Mouse (Mus musculus) megakaryocyte-erythroid progenitor cell, adult 5 weeks (primary cell): ENCODE data around the gene Slc41a2. TPM values are rescaled to one million over a fixed set of nuclear protein-coding genes. Genes with fewer than 3 reads are reported as not detected.

Source experiments
- polyA plus RNA-seq: library from polyadenylated mRNA; stranded (reverse); fragments of >175 nt; gene quantifications from 2 replicates; pipeline ENCODE4 v1.2.3, GENCODE M21; 2012

Slc41a2 gene
- polyA plus RNA-seq, result 0.02 TPM in 1 of 2 replicates, not detected in the other

DNA sequence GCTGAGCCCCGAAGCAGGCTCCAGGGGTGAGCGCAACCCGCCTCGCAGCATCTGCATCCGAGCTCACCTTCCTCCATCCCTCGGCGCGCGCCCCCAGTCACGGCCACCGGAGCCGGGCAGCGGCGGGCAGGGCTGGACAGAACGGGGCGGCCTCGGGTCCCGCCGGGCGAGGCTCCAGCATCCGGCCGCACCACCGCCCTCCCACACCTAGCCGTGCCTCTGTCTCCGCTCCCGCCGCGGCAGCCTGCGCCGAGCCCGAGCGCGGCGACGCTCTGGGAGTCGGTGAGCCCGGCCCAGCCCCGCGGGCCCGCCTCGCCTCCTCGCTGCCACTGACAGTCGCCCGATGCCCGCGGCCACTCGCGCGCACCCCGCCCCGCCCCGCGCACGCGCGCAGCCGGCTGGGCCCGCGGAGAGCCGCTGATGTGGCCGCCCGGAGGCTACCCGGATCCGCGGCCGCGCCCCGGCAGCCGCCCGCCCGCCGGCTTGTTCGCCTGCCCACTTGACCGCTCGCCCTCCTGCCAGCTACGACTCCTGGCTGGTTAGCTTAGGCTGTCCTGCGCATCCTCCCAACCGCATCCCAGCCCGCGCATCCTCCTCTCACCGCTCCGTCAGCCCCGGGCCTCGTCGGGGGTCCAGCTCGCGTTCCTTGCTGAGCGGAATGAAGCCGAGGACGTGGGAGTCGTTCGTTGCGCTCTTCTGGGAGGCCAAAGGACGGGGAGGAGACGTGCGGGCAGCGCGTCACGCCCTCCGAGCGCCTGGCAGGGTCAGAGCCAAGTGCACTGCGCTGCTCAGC is at the start of gene Slc41a2:
TSS of gene Slc41a2 (minus strand) at position 724 of the 793 bp plus-strand sequence.

DNA sequence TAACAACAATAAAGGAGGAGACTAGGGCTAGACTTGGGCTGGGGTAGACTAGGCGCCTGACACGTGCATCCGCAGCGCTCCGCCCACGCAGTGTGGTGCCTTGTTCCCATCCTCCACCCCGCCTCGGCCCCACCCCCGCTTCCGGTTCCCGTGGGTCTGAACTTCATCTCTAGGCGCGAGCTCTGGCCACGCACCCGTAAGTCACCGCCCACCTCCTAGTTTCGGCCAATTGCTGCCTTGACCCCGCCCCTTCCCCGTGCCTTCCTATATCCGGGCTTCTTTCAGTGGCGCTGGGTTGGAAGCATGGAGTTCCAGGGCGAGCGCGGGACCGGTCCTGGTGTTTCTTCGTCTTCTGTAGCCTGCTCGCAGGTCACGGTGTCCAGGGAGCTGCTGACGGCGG is 22.3 kb upstream of the Slc41a2 start, which contains the start of gene D10Wsu102e:
TSS of gene D10Wsu102e (plus strand) at position 266 of the 400 bp plus-strand sequence.

Other genes with a start within 250 kb of the Slc41a2 start
- 0.40 and 0.62 TPM in 2 replicates for gene D10Wsu102e, start 22.3 kb upstream of the Slc41a2 start, polyA plus RNA-seq
- not detected in 2 replicates for gene Aldh1l2, start 196.3 kb upstream of the Slc41a2 start, polyA plus RNA-seq
- 1.2 and 1.3 TPM in 2 replicates for gene Washc4, start 205.9 kb upstream of the Slc41a2 start, polyA plus RNA-seq